30 mouse cellular contexts compared by ENCODE assay signal in genomic region chr3:148143776-148144175, GRCm38 (mm10).
A peak's percentile ranks its signal among the peaks of the same experiment; 100 is the strongest.
DNase-seq lines count a peak whose midpoint lies in the region; ATAC-seq and TF ChIP-seq lines count a peak whose summit lies in the region.
"Had no signal": no experiment of that assay in that cellular context is flagged by ENCODE, and none has a peak within 500 bp of the region (broad histone marks: within the 10 kb centered on the region; RNA-seq: fewer than 3 reads in every experiment).

No protein-coding gene starts in this region.

- ATAC-seq in lung, postnatal 0 days = no peak
- ATAC-seq in liver, postnatal 0 days = no peak
- ATAC-seq: forebrain, embryonic 16.5 days; hindbrain, postnatal 0 days; intestine, embryonic 15.5 days; liver, embryonic 12.5 days had no signal

- TF ChIP-seq EP300 in lung, postnatal 0 days (IDR thresholded peaks at IDR 0.05) = no peak
- TF ChIP-seq EP300 in liver, postnatal 0 days (IDR thresholded peaks at IDR 0.05; ENCODE audit: low read depth) = no peak

- WGBS in heart, embryonic 10.5 days = 81% methylated on average over 2 of the region's 2 CpGs
- WGBS in lung, postnatal 0 days = 57% methylated on average over 2 of the region's 2 CpGs
- 75% methylated on average over 2 of the region's 2 CpGs for whole genome bisulfite sequencing in liver, postnatal 0 days (ENCODE audit: insufficient replicate concordance)

- intact Hi-C loops in heart, postnatal 25 days (cut with DNase I) = no loop called here

- no peak for TF ChIP-seq CTCF in lung, postnatal 0 days (IDR thresholded peaks at IDR 0.05)
- TF ChIP-seq CTCF in liver, postnatal 0 days (IDR thresholded peaks at IDR 0.05; ENCODE audit: low read depth) = no peak

- H3K36me3 ChIP-seq in heart, embryonic 10.5 days = no peaks in the 10 kb centered on the region
- no peaks in the 10 kb centered on the region for H3K36me3 ChIP-seq in lung, postnatal 0 days (ENCODE audit: insufficient read depth, low read length)
- no peaks in the 10 kb centered on the region for H3K36me3 ChIP-seq in liver, postnatal 0 days (replicated peaks; ENCODE audit: insufficient read depth, low read length)
- H3K36me3 ChIP-seq: embryonic facial prominence, embryonic 13.5 days; hindbrain, embryonic 12.5 days; intestine, embryonic 15.5 days; liver, embryonic 12.5 days; neural tube, embryonic 13.5 days; stomach, embryonic 15.5 days had no signal

- no peaks in the 10 kb centered on the region for H3K27me3 ChIP-seq in heart, embryonic 10.5 days (ENCODE audit: insufficient read depth, poor library complexity, severe bottlenecking)
- H3K27me3 ChIP-seq in lung, postnatal 0 days (replicated peaks; ENCODE audit: insufficient read depth, low read length) = no peaks in the 10 kb centered on the region
- no peaks in the 10 kb centered on the region for H3K27me3 ChIP-seq in liver, postnatal 0 days (ENCODE audit: insufficient read depth, low read length)
- H3K27me3 ChIP-seq: CH12.LX; embryonic facial prominence, embryonic 13.5 days; hindbrain, embryonic 12.5 days; intestine, embryonic 15.5 days; liver, embryonic 12.5 days; neural tube, embryonic 13.5 days; stomach, embryonic 15.5 days had no signal

- H3K4me1 ChIP-seq in heart, embryonic 10.5 days = no peaks in the 10 kb centered on the region
- no peaks in the 10 kb centered on the region for H3K4me1 ChIP-seq in lung, postnatal 0 days (ENCODE audit: insufficient read depth, low read depth, low read length)
- H3K4me1 ChIP-seq in liver, postnatal 0 days (ENCODE audit: insufficient read depth) = no peaks in the 10 kb centered on the region
- H3K4me1 ChIP-seq: embryonic facial prominence, embryonic 13.5 days; hindbrain, embryonic 12.5 days; intestine, embryonic 15.5 days; liver, embryonic 12.5 days; neural tube, embryonic 13.5 days; stomach, embryonic 15.5 days had no signal

- no peak overlapping the region for H3K4me3 ChIP-seq in heart, embryonic 10.5 days
- H3K4me3 ChIP-seq in lung, postnatal 0 days (ENCODE audit: low read depth, low read length) = no peak overlapping the region
- H3K4me3 ChIP-seq in liver, postnatal 0 days (ENCODE audit: low read depth, low read length) = no peak overlapping the region
- H3K4me3 ChIP-seq: embryonic facial prominence, embryonic 13.5 days; erythroblast, embryonic 14.5 days; hindbrain, embryonic 12.5 days; intestine, embryonic 15.5 days; liver, embryonic 12.5 days; neural tube, embryonic 13.5 days; stomach, embryonic 15.5 days had no signal

- DNase-seq in heart, adult 11 months = peak; percentile 64
- no peak for DNase-seq in heart, embryonic 10.5 days (ENCODE audit: low spot score)
- peak; percentile 16 for DNase-seq in lung, postnatal 0 days (ENCODE audit: low spot score)
- no peak for DNase-seq in lung, postnatal 25 days (ENCODE audit: low spot score)
- peak; percentile 4 for DNase-seq in heart, postnatal 25 days (ENCODE audit: low spot score)
- peak; percentile 16 for DNase-seq in lung, postnatal 14 days
- no peak for DNase-seq in adrenal gland, adult 2 months
- DNase-seq in liver, postnatal 0 days = no peak
- DNase-seq: adrenal gland, postnatal 10 days; cerebellum, adult 9-10 months; embryo, embryonic 11 days; gastrocnemius, postnatal 10 days; kidney, adult 8-10 months; kidney, postnatal 4 days; layer of hippocampus, postnatal 36 days; left cerebral cortex, postnatal 4 days; lung, embryonic 14.5 days; right cerebral cortex, postnatal 14 days had no signal

- no peak overlapping the region for H3K27ac ChIP-seq in heart, embryonic 10.5 days
- H3K27ac ChIP-seq in lung, postnatal 0 days (ENCODE audit: low read length) = no peak overlapping the region
- H3K27ac ChIP-seq in liver, postnatal 0 days (ENCODE audit: low read depth) = no peak overlapping the region
- H3K27ac ChIP-seq: embryonic facial prominence, embryonic 13.5 days; hindbrain, embryonic 12.5 days; hindbrain, postnatal 0 days; intestine, embryonic 15.5 days; kidney, postnatal 0 days; liver, embryonic 12.5 days; neural tube, embryonic 13.5 days; stomach, embryonic 15.5 days had no signal

- H3K9ac ChIP-seq in lung, postnatal 0 days (replicated peaks; ENCODE audit: low read depth) = no peak overlapping the region
- no peak overlapping the region for H3K9ac ChIP-seq in liver, postnatal 0 days (replicated peaks)
- H3K9ac ChIP-seq: embryonic facial prominence, embryonic 13.5 days; hindbrain, embryonic 12.5 days; intestine, embryonic 15.5 days; liver, embryonic 12.5 days; lung, embryonic 14.5 days; neural tube, embryonic 13.5 days; stomach, embryonic 15.5 days had no signal

- no peak overlapping the region for H3K4me2 ChIP-seq in lung, postnatal 0 days (replicated peaks; ENCODE audit: low read depth, low read length)
- no peak overlapping the region for H3K4me2 ChIP-seq in liver, postnatal 0 days (ENCODE audit: low read depth, low read length)
- H3K4me2 ChIP-seq: embryonic facial prominence, embryonic 13.5 days; hindbrain, embryonic 12.5 days; intestine, embryonic 15.5 days; liver, embryonic 12.5 days; lung, embryonic 14.5 days; midbrain, embryonic 11.5 days; neural tube, embryonic 13.5 days; stomach, embryonic 15.5 days had no signal

- no peaks in the 10 kb centered on the region for H3K9me3 ChIP-seq in heart, embryonic 10.5 days
- H3K9me3 ChIP-seq in lung, postnatal 0 days (ENCODE audit: low read length) = no peaks in the 10 kb centered on the region
- no peaks in the 10 kb centered on the region for H3K9me3 ChIP-seq in liver, postnatal 0 days (ENCODE audit: low read length)
- H3K9me3 ChIP-seq: embryonic facial prominence, embryonic 13.5 days; hindbrain, embryonic 12.5 days; intestine, embryonic 15.5 days; liver, embryonic 12.5 days; neural tube, embryonic 13.5 days; stomach, embryonic 15.5 days had no signal

Comparison
In these comparisons a context has a peak if more than half of its experiments do, and no peak if none do; other contexts are left out.
1. DNase-seq: peak in heart, adult 11 months (single experiment), lung, postnatal 0 days (single experiment), heart, postnatal 25 days (single experiment) and lung, postnatal 14 days (single experiment); none in heart, embryonic 10.5 days (single experiment), lung, postnatal 25 days (single experiment), adrenal gland, adult 2 months (single experiment) and liver, postnatal 0 days (single experiment).